Mouse (Mus musculus) testis, adult 2 months (tissue): ENCODE results near the gene Sncg. TPM values are rescaled to one million over a fixed set of nuclear protein-coding genes. Genes with fewer than 3 reads are reported as not detected.
"Not testable (repeated sequence)": the region's sequence is repeated elsewhere in the genome, so short reads cannot be mapped to it uniquely, and the experiment has no call there.

Experiments
- H3K27ac ChIP-seq: fragments of 200-500 bp; 2 replicates; pipeline ENCODE4 v1.5.1; 2012; ENCODE audit warnings: low read depth, low read length; ENCODE audit not compliant: control insufficient read depth, insufficient read depth
- H3K27me3 ChIP-seq: fragments of 200-500 bp; 2 replicates; pipeline ENCODE4 v1.6.1; 2012; ENCODE audit warnings: mild to moderate bottlenecking, low read length, moderate library complexity; ENCODE audit not compliant: control insufficient read depth, insufficient read depth
- H3K36me3 ChIP-seq: fragments of 200-500 bp; 2 replicates; pipeline ENCODE4 v1.6.1; 2012; ENCODE audit warnings: mild to moderate bottlenecking, low read length; ENCODE audit not compliant: control insufficient read depth, insufficient read depth
- H3K4me1 ChIP-seq: fragments of 200-500 bp; 2 replicates; pipeline ENCODE4 v1.6.1; 2012; ENCODE audit warnings: low read length; ENCODE audit not compliant: control insufficient read depth, insufficient read depth
- H3K4me3 ChIP-seq: fragments of 200-500 bp; 2 replicates; pipeline ENCODE4 v1.5.1; 2012; ENCODE audit warnings: low read depth, mild to moderate bottlenecking, low read length, moderate library complexity, mixed read lengths; ENCODE audit not compliant: control insufficient read depth
- CTCF ChIP-seq: fragments of 200-500 bp; IDR thresholded peaks from 2 replicates; pipeline ENCODE4 v1.5.1; 2012; ENCODE audit warnings: low read depth, mild to moderate bottlenecking, inconsistent platforms, low read length, moderate library complexity; ENCODE audit not compliant: control insufficient read depth, insufficient read depth, insufficient replicate concordance
- POLR2A ChIP-seq: fragments of 200-500 bp; IDR thresholded peaks from 2 replicates; pipeline ENCODE4 v1.6.1; 2012; ENCODE audit warnings: low read depth, mild to moderate bottlenecking, inconsistent platforms, low read length, moderate library complexity; ENCODE audit not compliant: control insufficient read depth
- polyA plus RNA-seq: library from polyadenylated mRNA; depleted of rRNA; stranded (reverse); fragments of >200 nt; gene quantifications from 2 replicates; pipeline ENCODE4 v1.2.3, GENCODE M21; 2012; rRNA removed

Gene Sncg
- 1.1 and 2.0 TPM in 2 replicates for polyA plus RNA-seq

GRCm38 (mm10) chr14:34374577-34374976, at the start of gene Sncg:
Gene Sncg, minus strand, starts transcription at chr14:34374789.
- no peak for TF ChIP-seq CTCF
- no peak for TF ChIP-seq POLR2A
- Histone ChIP-seq H3K27ac (no peak within 1 kb of the TSS), H3K36me3 (no peaks in the 10 kb centered on the region), H3K27me3 (no peaks in the 10 kb centered on the region), H3K4me3 (no peak within 1 kb of the TSS), H3K4me1 (peaks cover 4% of the 10 kb centered on the region; the same call in 1 of the 2 replicates)

GRCm38 (mm10) chr14:34421078-34421477, 46.5 kb upstream of the Sncg start:
- Histone ChIP-seq H3K36me3 (no peaks in the 10 kb centered on the region; the same call in 1 of the 2 replicates), H3K4me3 (no peak overlapping the region)
- TF ChIP-seq CTCF (no peak), POLR2A (no peak)

GRCm38 (mm10) chr14:34417501-34417900, 42.9 kb upstream of the Sncg start:
- Histone ChIP-seq H3K36me3 (no peaks in the 10 kb centered on the region; the same call in 1 of the 2 replicates), H3K27ac (no peak overlapping the region), H3K4me3 (no peak overlapping the region), H3K4me1 (no peaks in the 10 kb centered on the region), H3K27me3 (no peaks in the 10 kb centered on the region)
- TF ChIP-seq POLR2A (no peak), CTCF (no peak)

More at GRCm38 (mm10) chr14:34421078-34421477, 46.5 kb upstream of the Sncg start:
- Histone ChIP-seq H3K27me3 (no peaks in the 10 kb centered on the region), H3K4me1 (no peaks in the 10 kb centered on the region), H3K27ac (no peak overlapping the region)

DNA sequence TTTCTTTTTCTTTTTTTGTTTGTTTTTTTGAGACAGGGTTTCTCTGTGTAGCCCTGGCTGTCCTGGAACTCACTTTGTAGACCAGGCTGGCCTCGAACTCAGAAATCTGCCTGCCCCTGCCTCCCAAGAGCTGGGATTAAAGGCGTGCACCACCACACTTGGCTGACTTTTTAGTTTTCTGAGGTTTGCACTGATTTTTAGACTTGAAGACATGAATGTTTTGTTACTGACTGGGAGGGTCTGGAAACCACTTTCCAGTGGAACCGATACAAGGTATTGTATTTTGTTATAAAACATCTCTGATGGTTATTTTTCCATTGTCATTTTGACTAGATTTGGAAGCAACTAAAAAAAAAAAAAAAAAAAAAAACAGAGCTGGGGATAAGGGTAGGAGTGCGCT, 42.4 kb upstream of the Sncg start:
- not testable (repeated sequence) for H3K27ac ChIP-seq, H3K4me1 ChIP-seq, H3K27me3 ChIP-seq, H3K4me3 ChIP-seq, H3K36me3 ChIP-seq

- Histone ChIP-seq H3K27ac (no peak overlapping the region), H3K36me3 (no peaks in the 10 kb centered on the region), H3K4me1 (no peaks in the 10 kb centered on the region), H3K4me3 (no peak overlapping the region), H3K27me3 (no peaks in the 10 kb centered on the region)
- TF ChIP-seq POLR2A = no peak
- TF ChIP-seq CTCF = no peak
Observed at GRCm38 (mm10) chr14:34412164-34412896, 37.7 kb upstream of the Sncg start.

- TF ChIP-seq POLR2A (no peak), CTCF (no peak)
Observed at GRCm38 (mm10) chr14:34410716-34411115, 36.1 kb upstream of the Sncg start.

DNA sequence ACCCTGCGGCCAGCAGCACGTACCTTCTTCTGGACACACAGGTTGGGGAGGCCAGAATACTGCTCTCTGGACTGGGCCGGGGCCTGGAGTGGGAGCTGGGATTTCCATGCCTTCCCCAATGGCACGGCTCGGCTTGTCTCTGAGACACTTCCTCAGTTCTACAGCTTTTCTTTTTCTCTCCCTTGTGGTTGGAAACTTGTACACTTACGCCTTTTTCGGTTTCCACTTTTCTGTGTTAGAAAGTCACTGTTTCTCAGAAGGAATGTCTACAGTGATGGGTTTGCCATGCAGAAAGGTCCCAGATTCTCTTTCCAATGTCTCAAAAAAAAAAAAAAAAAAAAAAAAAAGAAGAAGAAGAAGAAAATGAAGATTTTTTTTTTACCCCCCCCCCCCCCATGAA, 28.8 kb upstream of the Sncg start:
- H3K27me3 ChIP-seq = no peaks in the 10 kb centered on the region
- TF ChIP-seq POLR2A (no peak), CTCF (no peak)
- no peak overlapping the region for H3K4me3 ChIP-seq
- no peaks in the 10 kb centered on the region for H3K36me3 ChIP-seq
- H3K27ac ChIP-seq = no peak overlapping the region
- H3K4me1 ChIP-seq = peaks cover 1% of the 10 kb centered on the region; the same call in 1 of the 2 replicates

More at GRCm38 (mm10) chr14:34410716-34411115, 36.1 kb upstream of the Sncg start:
- H3K4me3 ChIP-seq = no peak overlapping the region
- no peak overlapping the region for H3K27ac ChIP-seq
- no peaks in the 10 kb centered on the region for H3K4me1 ChIP-seq
- no peaks in the 10 kb centered on the region for H3K27me3 ChIP-seq
- H3K36me3 ChIP-seq = no peaks in the 10 kb centered on the region
